Mouse (Mus musculus): Measurements from ENCODE around the gene Tmem101. TPM values are rescaled to one million over a fixed set of nuclear protein-coding genes. Genes with fewer than 3 reads are reported as not detected.

The Tmem101 gene
- polyA plus RNA-seq, 1 experiment from 2014 or later: 25.0 TPM

DNA sequence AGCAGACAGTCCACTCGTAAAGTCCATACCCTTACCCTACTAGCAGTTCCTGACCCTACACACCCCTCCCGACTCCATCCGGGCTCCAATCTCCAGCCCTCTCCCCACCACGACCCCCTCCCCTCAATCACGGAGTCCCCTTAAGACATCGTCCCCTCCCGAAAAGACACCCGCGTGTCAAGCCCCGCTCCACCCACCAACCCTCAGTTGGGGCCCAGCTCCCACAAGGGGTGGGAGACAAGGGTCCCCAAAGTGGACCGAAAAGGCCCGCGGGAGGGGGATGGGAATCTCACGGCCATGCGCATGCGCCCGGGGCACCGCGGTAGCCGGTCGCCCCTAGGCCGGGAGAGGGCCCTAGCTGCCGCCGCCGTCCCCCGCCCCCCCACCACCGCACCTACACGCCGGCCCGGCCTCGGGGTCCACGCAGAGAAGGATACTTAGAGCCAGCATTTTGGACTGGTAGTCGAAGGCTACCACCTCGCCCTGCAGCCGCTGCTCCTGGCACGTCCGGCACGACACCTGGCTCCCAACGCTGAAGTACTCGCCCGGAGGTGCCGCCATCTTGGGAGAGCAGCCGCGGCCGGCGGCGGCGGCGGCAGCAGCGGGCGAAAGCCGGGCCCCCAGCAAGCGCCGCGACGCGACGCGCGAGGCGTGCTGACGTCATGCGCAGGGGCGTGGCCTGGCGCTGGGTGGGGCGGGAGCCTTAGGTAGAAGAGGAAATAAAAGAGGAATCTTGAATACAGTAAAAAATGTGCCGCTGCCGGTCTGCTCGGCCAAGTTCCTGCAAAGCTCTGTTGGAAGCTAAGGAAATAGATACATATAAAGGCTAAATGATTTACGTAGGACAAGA is 28.7 kb upstream of the Tmem101 start, which contains the start of gene Lsm12:
Lsm12 (minus strand) TSS at position 651 of the 850 bp plus-strand sequence.
- TF ChIP-seq CTCF (IDR thresholded peaks at IDR 0.05; ENCODE audit: low read depth): no peak
- Histone ChIP-seq H3K4me2 (ENCODE audit: low read length) (peak within 1 kb of the TSS; percentile 82), H3K27ac (peak within 1 kb of the TSS; percentile 93), H3K9ac (ENCODE audit: low read depth, low read length) (peak within 1 kb of the TSS; percentile 89), H3K4me1 (replicated peaks; ENCODE audit: insufficient read depth, low read length) (peaks cover 4% of the 10 kb centered on the region; the same call in 1 of the 2 replicates), H3K4me3 (replicated peaks; ENCODE audit: low read depth, low read length) (peak within 1 kb of the TSS; percentile 87), H3K36me3 (ENCODE audit: insufficient read depth, low read length) (no peaks in the 10 kb centered on the region), H3K9me3 (replicated peaks; ENCODE audit: low read length) (no peaks in the 10 kb centered on the region), H3K27me3 (ENCODE audit: insufficient read depth, low read length) (no peaks in the 10 kb centered on the region)
- ATAC-seq (replicated peaks; ENCODE audit: low FRiP score, low read depth) (peak; percentile 83), DNase-seq (ENCODE audit: low spot score) (peak; percentile 94)
- 2% methylated on average over 61 of the region's 70 CpGs for WGBS

DNA sequence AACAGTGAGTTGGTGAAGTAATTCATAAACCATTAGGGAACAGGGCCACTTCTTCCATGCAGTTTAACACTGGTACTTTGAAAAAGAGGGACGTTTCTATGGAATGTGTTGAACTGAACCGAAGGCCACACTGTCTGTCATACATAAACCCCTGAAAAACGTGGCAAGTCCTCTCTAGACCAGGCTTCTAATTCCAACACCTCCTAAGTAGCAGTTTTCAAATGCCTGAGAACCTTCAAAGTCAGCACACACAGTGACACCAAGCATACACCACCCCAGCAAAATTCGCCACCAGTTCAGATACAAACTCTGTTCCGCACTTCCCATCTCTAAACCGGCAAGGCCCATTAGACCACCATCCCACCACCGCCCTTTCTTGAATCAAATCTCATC is 28.0 kb upstream of the Tmem101 start:
- Histone ChIP-seq H3K9me3 (replicated peaks; ENCODE audit: low read length) (no peaks in the 10 kb centered on the region), H3K27me3 (ENCODE audit: insufficient read depth, low read length) (no peaks in the 10 kb centered on the region), H3K4me2 (ENCODE audit: low read length) (peak overlapping the region; percentile 82), H3K36me3 (ENCODE audit: insufficient read depth, low read length) (no peaks in the 10 kb centered on the region), H3K27ac (peak overlapping the region; percentile 93), H3K9ac (ENCODE audit: low read depth, low read length) (peak overlapping the region; percentile 89), H3K4me1 (replicated peaks; ENCODE audit: insufficient read depth, low read length) (peaks cover 4% of the 10 kb centered on the region; the same call in 1 of the 2 replicates), H3K4me3 (replicated peaks; ENCODE audit: low read depth, low read length) (peak overlapping the region; percentile 87)
- peak; percentile 30 for DNase-seq (ENCODE audit: low spot score)
- TF ChIP-seq CTCF (IDR thresholded peaks at IDR 0.05; ENCODE audit: low read depth): no peak
- WGBS: 2% methylated on average over 7 of the region's 7 CpGs
- no peak for ATAC-seq (replicated peaks; ENCODE audit: low FRiP score, low read depth)

- no peak for TF ChIP-seq CTCF (IDR thresholded peaks at IDR 0.05; ENCODE audit: low read depth)
- ATAC-seq (replicated peaks; ENCODE audit: low FRiP score, low read depth) (no peak), DNase-seq (ENCODE audit: low spot score) (peak; percentile 55)
- no peaks in the 10 kb centered on the region for H3K27me3 ChIP-seq (ENCODE audit: insufficient read depth, low read length)
- H3K4me2 ChIP-seq (ENCODE audit: low read length): no peak overlapping the region
- no peaks in the 10 kb centered on the region for H3K9me3 ChIP-seq (replicated peaks; ENCODE audit: low read length)
- H3K4me3 ChIP-seq (replicated peaks; ENCODE audit: low read depth, low read length): no peak overlapping the region
- no peaks in the 10 kb centered on the region for H3K36me3 ChIP-seq (ENCODE audit: insufficient read depth, low read length)
- H3K4me1 ChIP-seq (replicated peaks; ENCODE audit: insufficient read depth, low read length): 0 out of 2 replicates have a peak, but pooled peaks cover 3% of the 10 kb centered on the region
- no peak overlapping the region for H3K27ac ChIP-seq
- H3K9ac ChIP-seq (ENCODE audit: low read depth, low read length): no peak overlapping the region
Measured at GRCm38 (mm10) chr11:102179836-102180235, 23.6 kb upstream of the Tmem101 start.

DNA sequence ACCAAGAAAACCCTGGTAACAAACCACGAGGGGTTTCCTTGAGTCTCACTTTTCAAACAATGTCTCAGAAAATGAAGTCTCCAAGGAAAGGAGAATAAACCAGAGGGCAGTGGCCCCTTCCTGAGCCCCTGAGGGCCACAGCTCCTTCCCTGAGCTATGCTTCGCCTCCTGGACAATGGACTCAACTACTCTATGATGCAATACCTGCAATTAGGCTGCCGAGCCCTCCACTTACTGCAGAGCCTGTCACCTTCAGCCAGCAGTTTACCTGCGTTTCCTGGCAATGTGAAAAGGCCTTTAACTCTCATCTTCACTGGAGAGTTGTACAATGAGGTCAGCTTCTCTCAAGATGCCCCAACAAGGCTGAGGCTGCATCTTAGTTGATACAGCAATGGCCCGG is 12.5 kb upstream of the Tmem101 start:
- WGBS: 89% methylated on average over 5 of the region's 5 CpGs
- Histone ChIP-seq H3K36me3 (ENCODE audit: insufficient read depth, low read length) (peaks cover 29% of the 10 kb centered on the region; the same call in 1 of the 2 replicates), H3K4me1 (replicated peaks; ENCODE audit: insufficient read depth, low read length) (no peaks in the 10 kb centered on the region), H3K4me2 (ENCODE audit: low read length) (no peak overlapping the region), H3K4me3 (replicated peaks; ENCODE audit: low read depth, low read length) (no peak overlapping the region), H3K27me3 (ENCODE audit: insufficient read depth, low read length) (no peaks in the 10 kb centered on the region), H3K9ac (ENCODE audit: low read depth, low read length) (no peak overlapping the region), H3K9me3 (replicated peaks; ENCODE audit: low read length) (no peaks in the 10 kb centered on the region), H3K27ac (no peak overlapping the region)
- TF ChIP-seq CTCF (IDR thresholded peaks at IDR 0.05; ENCODE audit: low read depth): no peak
- ATAC-seq (replicated peaks; ENCODE audit: low FRiP score, low read depth): no peak
- no peak for DNase-seq (ENCODE audit: low spot score)

DNA sequence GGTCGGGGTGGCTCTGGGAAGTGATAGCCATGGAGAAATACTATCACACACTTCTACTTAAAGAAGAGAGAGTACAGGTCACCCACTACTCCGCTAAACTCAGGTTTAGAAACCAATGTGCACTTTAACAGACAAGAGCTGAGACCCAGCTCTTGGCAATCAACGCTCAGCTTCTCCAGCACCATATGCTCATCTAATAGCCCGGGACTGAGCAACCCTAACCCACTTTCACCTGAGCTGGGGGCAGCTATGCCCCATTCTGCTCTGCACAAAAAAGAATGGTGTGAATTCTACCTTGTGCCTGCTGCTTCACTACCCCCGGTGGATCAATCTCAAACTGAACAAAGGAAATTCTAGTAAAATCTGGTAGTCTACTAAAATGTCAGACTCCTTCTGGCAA is 11.3 kb upstream of the Tmem101 start:
- no peak for ATAC-seq (replicated peaks; ENCODE audit: low FRiP score, low read depth)
- WGBS: 74% methylated on average over 5 of the region's 5 CpGs

GRCm38 (mm10) chr11:102165971-102166722 is 9.9 kb upstream of the Tmem101 start:
- no peak for TF ChIP-seq CTCF (IDR thresholded peaks at IDR 0.05; ENCODE audit: low read depth)
- Histone ChIP-seq H3K4me1 (replicated peaks; ENCODE audit: insufficient read depth, low read length) (no peaks in the 10 kb centered on the region), H3K36me3 (ENCODE audit: insufficient read depth, low read length) (peaks cover 40% of the 10 kb centered on the region), H3K27me3 (ENCODE audit: insufficient read depth, low read length) (no peaks in the 10 kb centered on the region), H3K4me2 (ENCODE audit: low read length) (no peak overlapping the region), H3K27ac (no peak overlapping the region), H3K9ac (ENCODE audit: low read depth, low read length) (no peak overlapping the region), H3K9me3 (replicated peaks; ENCODE audit: low read length) (no peaks in the 10 kb centered on the region), H3K4me3 (replicated peaks; ENCODE audit: low read depth, low read length) (no peak overlapping the region)
- DNase-seq (ENCODE audit: low spot score) (peak; percentile 76), ATAC-seq (replicated peaks; ENCODE audit: low FRiP score, low read depth) (peak; percentile 72)
- 23% methylated on average over 6 of the region's 6 CpGs for WGBS

More for the DNA sequence above, 11.3 kb upstream of the Tmem101 start:
- no peak for DNase-seq (ENCODE audit: low spot score)
- H3K27me3 ChIP-seq (ENCODE audit: insufficient read depth, low read length): no peaks in the 10 kb centered on the region
- no peak overlapping the region for H3K4me3 ChIP-seq (replicated peaks; ENCODE audit: low read depth, low read length)
- H3K27ac ChIP-seq: no peak overlapping the region
- no peaks in the 10 kb centered on the region for H3K9me3 ChIP-seq (replicated peaks; ENCODE audit: low read length)
- H3K36me3 ChIP-seq (ENCODE audit: insufficient read depth, low read length): peaks cover 33% of the 10 kb centered on the region
- no peak for TF ChIP-seq CTCF (IDR thresholded peaks at IDR 0.05; ENCODE audit: low read depth)
- no peaks in the 10 kb centered on the region for H3K4me1 ChIP-seq (replicated peaks; ENCODE audit: insufficient read depth, low read length)
- no peak overlapping the region for H3K9ac ChIP-seq (ENCODE audit: low read depth, low read length)
- H3K4me2 ChIP-seq (ENCODE audit: low read length): no peak overlapping the region

Measured in kidney, postnatal 0 days (tissue).